Mouse (Mus musculus): Measurements from ENCODE around the gene H2afx.

GRCm38 (mm10) chr9:44357207-44357606, 22.7 kb downstream of the H2afx start:
- TF ChIP-seq CTCF (conservative IDR thresholded peaks at IDR 0.05 in 1 of 2, IDR thresholded peaks at IDR 0.05 in 1 of 2; ENCODE audit: low read depth in 2 of 2, low read length in 2 of 2) = peak in 1 of 2 experiments; percentile 77; a peak in 2 of 4 replicates
- no peak for TF ChIP-seq MAFK (IDR thresholded peaks at IDR 0.05; ENCODE audit: insufficient replicate concordance, low read length)
- TF ChIP-seq RAD21 (IDR thresholded peaks at IDR 0.05; ENCODE audit: low read depth, low read length) = peak; percentile 75
- TF ChIP-seq ELF1 (IDR thresholded peaks at IDR 0.05; ENCODE audit: low read depth, low read length) = no peak
- TF ChIP-seq RCOR1 (conservative IDR thresholded peaks at IDR 0.05; ENCODE audit: low read depth, low read length) = no peak

All from CH12.LX (cell line).